Mouse (Mus musculus) Muller cell, postnatal 12 days (primary cell): ENCODE measurements around the gene Cldn3.

Experiments used
- DNase-seq: peaks from one replicate; pipeline ENCODE4 v3.0.0-alpha.2; 2015; ENCODE audit errors: inconsistent ontology term

Cldn3 gene

DNA sequence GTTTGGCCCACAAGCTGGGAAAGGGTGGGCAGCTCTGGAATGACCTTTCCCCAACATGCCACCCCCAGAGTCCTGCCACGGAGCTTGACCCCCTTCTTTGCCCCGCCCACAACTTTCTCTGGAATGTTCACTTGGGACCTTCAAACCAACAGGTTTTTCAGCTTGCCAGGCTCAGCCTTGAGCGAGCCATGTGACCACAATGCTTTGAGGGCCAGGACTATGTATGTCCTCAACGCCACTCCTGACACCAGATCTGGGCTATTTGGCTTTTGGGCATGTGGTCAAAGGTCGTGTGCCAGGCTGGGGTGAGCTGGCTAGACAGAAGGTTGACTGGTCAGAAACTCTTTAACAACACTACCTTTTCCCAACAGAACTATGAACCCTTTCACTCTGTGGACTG lies 16.1 kb downstream of the Cldn3 start:
- no peak for DNase-seq

DNA sequence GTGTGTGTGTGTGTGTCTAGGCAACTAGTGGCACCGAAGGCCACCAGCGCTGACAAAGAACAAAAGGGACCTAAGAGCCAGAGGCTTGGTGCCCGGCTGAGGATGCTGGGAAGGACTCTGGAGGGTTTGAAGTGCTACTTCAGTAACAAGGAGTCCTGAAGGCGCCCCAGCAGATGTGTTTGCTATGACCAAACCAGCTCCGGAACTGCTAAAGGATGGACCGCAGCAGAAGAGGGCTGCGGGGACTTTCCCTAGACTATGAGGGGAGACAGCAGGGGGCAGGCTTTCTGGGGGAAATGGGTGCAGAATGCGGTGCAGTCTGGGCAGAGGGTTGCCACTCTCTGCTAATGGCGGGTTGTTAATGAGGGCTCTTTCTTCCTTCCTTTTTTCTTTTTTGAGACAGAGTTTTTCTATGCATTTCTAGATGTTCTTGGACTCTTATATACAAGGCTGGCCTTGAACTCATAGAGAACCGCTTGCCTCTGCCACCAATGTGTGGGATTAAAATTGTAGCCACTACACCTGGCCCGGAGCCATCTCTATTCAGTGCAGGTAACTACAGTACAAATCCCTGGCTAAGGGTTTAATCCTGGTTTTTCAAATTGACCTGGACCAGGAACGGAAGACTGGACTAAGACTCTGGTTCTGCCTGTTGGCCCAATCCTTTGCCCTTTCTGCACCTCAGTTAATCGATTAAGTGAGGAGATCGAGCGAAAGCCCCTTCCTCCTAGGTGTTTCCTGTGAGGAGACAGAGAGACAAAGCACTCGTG lies 22.0 kb downstream of the Cldn3 start:
- no peak for DNase-seq

DNA sequence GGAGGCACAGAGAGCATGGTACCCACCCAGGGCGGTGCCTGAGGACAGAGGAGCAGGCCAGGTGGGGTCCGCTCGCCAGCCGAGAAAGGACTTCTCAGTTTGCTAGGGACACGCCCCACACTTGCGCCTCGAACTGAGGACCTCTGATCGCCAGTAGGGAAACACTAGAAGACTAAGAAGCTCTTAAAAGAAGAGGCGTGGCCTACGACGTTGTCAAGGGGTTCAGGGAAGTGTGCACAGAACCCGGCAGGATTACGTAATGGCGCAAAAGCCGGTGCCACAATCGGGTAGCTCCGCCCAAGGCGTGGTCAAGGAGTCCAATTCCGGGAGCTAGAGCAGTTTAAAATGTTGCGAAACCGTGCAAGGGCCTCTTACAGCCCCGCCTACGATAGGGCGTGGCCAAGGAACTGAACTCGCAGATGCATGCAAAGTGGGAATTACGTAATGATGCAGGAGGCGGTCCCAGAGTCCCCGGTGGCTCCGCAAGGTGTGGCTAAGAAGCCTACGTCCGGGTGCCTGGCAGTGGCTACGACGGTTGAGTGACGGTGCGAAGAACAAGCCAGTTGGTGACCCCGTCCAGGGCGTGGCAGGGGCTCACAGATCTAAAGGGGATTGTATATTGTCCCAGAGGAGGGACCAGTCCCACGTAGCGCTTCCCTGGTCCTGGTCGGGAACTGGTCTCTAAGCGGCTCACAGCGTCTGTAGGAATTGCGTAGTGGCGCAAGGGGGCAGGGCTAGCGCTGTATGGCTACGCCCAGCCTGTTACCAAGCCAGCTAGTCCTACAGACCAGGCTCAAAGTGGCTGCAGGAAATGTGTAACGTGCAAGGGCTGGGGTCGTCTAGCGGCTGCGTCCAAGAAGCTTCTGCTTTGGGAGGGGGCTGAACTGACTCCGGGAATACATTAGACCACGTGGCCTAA lies 22.9 kb downstream of the Cldn3 start, which contains the start of gene Abhd11:
Gene Abhd11, plus strand, starts transcription at position 482 of the 919 bp plus-strand sequence.
- peak; percentile 100 for DNase-seq

DNA sequence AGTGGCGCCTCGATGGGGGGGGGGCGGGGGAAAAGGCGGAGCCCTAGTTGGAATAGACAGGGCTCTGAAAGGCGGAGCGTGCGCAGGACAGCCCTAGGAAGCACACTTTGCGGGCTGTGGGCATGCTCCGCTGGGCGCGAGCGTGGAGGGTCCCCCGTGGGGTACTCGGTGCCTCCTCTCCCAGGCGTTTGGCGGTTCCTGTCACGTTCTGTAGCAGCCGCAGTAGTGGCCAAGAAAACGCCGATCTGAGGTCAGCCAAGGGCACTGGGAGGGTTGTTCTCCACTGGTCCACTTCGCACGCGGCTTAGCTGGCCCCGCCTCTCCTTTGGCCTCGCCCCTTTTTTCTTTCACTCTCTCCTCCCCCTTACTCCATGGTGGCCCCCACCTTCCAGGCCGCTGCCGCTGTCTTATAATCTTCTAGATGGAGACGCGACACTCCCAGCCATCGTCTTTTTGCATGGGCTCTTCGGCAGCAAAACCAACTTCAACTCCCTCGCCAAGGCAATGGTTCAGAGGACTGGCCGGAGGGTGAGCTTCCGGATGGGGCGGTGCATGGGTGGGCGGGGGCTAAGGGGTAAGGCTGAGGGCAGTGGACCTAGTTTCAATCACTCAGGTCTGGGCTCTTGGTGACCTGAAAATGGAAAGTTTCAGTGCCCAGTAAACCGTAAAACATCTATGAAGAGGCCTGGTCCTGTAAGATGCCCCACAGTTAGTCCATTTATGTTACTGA lies 23.7 kb downstream of the Cldn3 start:
- DNase-seq, result peak; percentile 94

DNA sequence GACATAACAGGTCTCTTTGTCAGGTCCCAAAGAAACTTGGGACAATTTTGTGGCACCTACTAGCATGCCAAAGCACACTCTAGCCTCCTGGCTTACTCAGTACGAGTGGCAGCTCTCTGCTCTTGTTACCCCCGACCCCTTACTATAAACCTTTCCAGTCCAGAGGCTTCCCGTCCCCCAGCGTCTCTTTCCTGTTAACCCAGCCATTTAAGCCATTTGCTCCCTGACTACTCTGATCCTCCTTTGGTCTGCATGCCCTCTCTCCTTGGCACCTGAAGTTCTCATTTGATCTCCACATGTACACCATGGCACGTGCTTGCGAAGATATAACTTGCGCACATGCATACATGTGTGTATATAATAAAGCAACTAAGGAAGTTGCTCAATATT lies 24.3 kb downstream of the Cldn3 start:
- no peak for DNase-seq

DNA sequence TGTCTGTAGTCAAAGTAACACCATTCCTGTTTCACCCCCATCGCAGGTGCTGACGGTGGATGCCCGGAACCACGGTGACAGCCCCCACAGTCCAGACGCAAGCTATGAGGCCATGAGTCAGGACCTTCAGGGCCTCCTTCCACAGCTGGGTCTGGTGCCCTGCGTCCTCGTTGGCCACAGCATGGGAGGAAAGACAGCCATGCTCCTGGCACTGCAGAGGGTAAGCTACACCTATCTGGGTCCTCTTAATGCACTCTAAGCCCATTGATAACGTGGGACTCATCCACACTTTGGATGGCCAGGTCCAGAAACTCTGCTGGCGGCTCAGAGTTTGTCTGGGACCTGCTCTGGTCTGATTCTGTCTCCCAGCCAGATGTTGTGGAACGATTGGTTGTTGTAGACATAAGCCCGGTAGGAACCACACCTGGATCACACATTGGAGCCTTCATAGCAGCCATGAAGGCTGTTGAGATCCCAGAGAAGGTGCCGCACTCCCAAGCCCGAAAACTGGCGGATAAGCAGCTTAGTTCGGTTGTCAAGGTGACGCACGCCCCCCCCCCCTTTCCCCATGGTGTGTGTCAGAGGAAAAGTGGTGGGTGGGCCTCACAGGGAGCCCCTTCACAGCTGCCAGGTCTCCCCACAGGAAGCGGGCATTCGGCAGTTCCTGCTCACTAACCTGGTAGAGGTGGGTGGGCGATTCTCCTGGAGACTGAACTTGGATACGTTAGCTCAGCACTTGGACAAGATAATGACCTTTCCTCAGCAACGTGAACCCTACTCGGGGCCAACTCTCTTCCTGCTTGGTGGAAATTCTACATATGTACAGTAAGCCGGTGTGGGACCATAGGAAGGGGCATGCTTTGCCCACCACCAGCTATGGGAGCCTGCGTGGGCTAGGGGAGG lies 25.1 kb downstream of the Cldn3 start:
- DNase-seq, result no peak

DNA sequence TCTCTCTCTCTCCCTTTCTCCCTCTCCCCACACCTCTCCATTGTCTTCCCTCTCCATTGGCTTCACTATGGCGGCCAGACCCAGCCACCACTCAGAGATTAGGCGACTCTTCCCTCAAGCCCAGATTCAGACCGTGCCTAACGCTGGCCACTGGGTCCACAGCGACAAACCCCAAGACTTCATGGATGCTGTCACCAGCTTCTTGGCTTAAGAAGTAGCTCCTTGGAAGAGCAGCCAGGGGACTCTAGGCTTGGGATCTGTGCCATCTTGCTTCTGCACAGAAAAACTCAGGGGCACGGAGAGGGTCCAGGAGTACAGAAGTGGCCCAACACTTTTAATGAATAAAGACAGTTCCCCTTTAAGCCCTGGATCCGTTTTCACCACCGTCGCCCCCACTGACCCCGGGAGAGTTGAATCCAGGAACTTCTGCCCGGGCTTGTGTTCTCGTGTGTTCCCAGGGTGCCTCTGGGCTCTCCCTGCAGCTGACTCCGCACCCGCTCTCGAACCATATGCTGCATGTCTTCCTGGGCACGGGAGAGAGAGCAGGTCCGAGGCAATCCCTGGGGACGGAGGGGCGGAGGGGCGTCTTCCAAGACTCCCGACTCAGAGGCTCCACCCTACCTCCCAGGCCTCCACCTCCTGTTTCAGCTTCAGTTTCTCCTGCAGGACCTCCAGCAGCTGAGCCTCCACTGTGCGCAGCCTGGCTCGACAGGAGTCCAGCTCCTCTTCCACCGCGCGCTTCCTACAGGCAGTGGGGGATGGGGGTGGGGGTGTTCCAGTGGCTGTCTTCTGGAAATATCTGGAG lies 26.0 kb downstream of the Cldn3 start:
- DNase-seq, result no peak

DNA sequence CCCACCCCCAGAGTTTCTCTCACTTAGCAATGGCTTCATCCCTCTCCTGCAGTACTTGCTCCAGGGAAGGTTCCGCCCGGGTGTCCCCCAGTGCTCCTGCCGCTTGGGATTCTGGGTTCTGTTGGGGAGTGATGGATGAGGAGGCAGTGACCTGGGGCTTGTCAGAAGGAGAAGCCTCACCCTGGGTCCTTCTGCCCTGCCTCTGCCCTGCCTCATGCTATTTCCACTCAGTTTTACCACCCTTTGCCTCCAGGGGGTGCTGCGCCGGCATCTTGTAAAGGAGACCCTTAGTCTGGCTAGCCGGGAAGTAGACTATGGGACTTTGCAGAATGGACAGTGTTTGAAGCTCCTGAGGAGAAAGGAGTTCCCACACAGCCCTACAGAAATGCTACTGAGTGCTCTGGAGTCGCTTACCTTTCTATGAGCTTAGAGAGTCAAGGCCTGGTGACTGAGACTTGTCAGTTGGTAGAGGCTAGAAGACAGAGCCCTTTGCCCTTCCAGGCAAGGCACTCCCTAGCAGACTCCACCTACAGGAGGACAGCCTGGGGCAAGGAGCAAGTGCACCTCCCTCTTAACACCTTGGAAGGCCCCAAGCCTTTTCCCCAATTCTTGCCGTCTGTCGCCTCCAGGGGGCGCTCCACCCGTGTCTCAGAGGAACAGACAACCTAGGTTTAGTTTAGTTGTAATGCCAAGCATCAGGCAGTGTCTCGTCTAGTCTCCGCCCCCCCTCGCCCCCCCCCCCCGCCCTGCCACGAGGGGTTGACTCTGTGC lies 26.8 kb downstream of the Cldn3 start:
- DNase-seq, result peak; percentile 84

DNA sequence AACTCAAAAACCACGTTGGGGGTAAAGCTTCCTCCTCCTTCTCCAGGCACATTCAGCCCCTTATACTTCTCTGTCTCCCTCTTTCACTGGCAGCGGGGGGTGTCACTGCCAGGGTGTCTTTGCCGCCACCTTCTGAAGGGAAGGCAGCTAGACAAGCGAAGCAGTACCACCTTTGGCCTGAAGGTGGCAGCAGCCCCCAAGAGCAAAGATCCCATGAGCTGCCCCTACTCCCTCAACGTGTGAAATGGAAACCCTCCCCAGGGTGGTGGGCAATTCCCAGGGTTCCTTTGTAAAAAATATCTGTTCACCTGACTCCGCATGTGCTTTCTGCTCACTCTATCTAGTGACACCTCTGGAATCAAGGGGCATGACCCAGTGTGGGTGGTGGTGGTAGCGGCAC lies 29.5 kb downstream of the Cldn3 start:
- DNase-seq, result peak; percentile 65

DNA sequence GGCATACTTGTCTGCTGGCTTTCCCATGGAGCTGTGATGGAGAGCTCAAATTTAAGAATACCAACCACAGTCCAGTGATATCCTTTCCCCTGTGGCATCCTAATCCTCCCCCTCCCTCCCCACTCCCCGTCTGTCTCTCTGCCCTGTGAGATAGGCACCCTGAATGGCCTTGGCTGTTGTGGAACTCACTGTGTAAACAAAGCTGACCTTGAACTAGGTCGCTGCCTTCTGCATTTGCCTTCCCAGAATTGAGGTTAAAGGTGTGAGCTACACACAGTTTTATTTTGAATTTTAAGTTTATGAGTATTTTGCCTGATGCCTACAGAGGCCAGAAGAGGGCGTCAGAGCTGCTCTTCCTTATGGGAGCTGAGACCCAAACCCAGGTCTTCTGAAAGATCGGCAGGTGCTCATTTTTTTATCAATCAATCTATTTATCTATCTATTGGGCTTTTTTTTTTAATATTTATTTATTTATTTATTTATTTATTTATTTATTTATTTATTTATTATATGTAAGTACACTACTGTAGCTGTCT lies 30.3 kb downstream of the Cldn3 start:
- DNase-seq, result no peak

DNA sequence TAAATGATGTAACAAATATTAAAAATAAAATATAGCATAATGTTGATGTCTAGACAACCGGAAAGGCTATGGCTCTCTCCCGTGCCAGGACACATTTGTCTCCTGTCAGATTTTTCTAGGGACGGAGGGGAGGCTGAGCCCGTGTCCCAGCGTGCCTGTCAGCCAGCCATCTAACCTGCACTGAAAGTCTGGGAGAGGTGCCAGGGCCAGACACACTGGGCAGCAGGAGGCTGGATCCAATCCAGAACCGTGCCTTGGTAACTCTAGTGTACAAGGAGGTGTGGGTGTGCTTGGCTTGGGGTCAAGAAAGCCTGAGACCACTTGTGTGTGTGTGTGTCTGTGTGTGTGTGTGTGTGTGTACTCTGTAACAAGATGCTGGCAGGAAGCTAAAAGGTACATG lies 35.8 kb downstream of the Cldn3 start:
- peak; percentile 61 for DNase-seq

DNA sequence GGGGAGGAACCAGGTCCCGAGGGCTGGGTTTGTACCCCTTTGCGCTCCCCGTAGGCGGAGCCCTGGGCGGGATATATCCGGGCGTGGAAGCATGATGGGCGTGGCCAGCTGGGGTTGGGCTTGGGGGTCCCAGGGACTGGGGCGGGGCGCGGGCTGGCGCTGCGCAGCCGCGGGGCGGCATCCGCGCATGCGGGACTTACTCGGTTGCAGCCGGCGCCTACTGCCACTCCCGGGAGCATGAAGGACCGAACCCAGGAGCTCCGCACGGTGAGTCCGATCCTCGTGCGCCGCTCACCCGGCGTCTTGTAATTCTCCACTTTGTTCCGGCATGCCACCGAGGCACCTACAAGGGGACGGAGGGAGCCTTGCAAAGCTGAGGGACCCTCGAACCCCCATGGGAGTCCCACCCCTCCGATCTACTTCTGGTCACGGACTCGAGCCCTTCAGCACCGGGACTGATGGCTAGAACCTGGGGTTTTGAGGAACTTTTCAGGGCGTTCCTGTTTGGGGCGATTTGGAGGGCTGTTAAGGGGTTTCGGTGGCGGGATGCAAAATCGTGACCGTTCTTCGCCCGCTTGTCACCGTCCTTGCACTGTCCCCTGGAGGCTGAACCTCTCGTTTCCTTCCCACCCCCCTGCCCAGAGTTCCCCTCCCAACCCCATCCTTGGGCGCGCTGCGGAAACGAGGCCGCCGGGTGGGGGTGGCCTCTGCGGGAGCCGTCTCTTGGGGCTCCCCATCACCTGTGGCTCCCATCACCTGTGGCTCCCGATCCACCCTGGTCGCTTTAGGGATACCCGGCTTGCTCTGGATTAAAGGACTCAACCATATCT lies 37.5 kb downstream of the Cldn3 start, which contains the start of gene Stx1a:
Gene Stx1a, plus strand, starts transcription at position 139 of the 830 bp plus-strand sequence.
- peak; percentile 94 for DNase-seq

DNA sequence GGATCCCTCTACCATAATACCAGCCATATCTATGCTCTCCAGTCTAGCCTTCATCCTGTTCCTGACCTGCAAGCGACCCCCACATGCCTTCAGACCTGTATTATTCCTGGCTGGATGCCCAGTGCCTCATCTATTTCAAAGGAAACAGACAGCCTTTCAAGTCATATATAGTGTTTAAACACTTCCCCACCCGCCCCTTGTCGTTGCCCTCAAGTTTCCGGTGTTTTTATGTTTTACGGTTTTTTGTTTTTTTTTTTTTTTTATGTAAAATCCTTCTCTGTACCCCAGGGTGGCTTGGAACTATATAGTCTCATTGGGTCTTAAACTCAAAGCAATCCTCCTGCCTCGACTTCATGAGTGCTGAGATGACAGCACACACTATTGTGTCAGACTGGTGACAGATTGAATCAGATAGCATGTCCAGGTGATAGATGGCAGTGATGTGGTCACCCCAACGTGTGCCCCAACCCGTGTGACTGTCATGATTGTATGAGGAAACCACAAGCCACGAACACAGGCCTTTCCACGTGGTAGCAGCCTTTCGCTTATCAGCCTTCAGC lies 38.7 kb downstream of the Cldn3 start:
- no peak for DNase-seq

DNA sequence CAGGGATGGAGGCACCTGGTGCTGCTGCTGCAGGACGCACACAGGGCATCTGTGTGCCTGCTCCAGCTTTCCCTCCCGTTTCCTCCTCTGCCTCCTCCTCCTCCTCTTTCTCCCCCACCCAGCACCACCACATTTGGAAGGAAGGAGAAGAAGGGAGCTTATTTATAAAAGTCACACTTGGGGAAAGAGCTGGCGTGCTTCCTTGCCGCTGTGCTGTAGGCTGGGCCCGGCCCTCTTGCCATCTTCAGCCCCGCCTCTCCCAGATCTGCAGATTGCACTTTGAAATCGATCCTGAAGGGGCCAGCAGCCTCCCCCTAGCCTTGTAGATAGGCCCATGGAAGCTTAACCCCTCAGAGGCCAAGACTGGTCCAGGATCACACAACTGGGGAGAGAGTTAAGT lies 39.9 kb downstream of the Cldn3 start:
- DNase-seq, result no peak

DNA sequence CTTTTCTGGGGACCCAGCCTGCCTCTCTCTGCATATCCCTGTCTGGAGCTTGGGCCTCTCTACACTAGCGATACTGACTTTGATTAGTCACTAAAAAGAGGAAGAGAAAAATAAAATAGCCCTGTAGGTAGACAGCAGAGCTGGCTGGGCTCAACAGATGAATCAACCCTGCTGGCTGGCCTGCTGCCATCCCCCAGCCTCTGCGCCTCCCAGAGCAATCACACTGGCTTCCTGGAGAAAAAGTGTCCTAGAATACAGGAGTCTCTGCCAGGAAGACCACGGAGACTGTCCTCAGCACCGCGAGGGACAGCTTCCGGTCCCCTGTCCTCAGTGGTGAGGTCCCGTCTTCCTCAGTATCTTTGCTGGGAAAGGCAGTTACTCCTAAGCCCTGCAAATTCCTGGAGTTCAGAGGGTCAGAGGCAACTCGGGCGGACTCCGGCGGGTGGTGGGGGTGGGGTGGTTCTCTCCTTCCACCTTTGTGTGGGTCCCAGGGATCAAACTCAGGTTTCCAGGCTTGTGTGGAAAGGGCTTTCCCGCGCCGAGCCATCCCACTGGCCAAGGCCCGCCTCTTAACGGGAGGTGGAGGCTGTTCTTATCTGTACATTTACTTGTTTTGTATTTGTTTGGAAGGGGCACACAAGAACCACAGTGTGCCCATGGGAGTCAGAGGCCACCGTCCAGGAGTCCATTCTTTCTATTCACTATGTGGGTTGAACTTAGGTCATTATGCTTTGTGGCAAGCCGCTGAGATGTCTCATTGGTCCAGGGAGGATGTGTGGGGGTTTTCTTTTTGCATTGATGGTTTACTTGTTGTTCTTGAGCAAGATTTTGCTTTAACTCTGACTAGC lies 43.2 kb downstream of the Cldn3 start:
- peak; percentile 80 for DNase-seq

DNA sequence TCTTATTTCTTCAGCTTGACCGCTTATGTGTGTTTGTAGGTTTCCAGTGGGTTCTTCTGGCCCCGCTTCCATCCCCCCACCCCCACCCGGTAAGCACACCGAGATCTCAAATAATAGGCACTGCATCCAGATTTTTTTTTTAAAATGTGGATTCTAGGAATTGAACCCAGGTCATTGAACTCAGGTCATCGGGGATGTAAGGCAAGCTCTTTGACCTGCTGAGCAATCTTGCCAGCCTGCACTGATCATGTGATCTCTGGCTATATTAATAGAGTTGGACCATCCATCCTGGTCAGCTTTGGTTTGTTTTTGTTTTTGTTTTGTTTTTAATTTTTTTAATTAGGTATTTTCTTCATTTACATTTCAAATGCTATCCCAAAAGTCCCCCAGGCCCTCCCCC lies 46.6 kb downstream of the Cldn3 start:
- DNase-seq, result no peak

DNA sequence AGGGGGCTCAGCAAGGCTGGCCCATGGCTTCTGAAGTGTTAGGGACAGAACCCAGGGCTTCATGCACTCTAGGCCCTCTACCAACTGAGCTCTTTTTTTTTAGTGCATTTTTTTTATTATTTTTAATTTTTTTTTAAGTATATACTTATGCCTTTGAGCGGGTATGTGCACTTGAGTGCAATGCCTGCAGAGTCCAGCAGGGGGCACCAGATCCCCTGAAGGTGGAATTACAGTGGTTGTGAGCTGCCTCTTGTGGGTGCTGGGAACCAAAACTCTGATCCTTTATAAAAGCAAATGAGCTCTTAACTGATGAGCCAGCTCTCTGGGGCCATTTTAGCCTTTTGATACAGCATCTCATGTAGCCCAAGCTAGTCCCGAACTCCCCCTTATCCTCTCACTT lies 48.6 kb downstream of the Cldn3 start:
- no peak for DNase-seq
